Mouse (Mus musculus): ENCODE measurements around the gene AL732309.1.

DNA sequence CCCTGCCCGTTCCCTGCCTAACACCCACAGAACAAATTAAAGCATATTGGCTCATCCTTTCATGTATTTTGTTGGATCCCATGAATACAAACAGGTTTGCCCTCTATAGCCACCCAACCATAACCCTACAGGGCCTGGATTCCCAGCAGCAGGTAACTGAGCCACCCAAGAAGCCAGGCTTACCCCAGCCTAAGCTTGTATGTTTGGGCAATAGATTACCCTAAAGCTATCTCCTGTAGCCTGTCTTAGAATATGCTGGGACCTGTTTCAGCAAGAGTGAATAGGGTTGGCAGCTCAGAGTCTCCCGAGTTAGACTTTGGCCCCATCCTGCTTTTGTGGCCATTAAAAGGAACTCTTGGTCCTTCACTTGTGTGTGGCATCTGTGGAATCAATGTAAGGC is 38.9 kb upstream of the AL732309.1 start:
- TF ChIP-seq POLR2A (IDR thresholded peaks at IDR 0.05; ENCODE audit: extremely low read depth, insufficient read depth, low read length) (no peak), CTCF (IDR thresholded peaks at IDR 0.05; ENCODE audit: low read depth, low read length) (no peak)
